Mouse (Mus musculus) cerebellum, postnatal 36 days (tissue): ENCODE measurements at regions not wholly inside any gene's neighbourhood (a gene's known extent, or its start where the extent isn't known, plus 50 kb on each side); places are given as distances from the start of the nearest gene placed in this dataset.

Source experiments
- DNase-seq, 2 experiments: peaks; one replicate each; pipeline ENCODE4 v3.0.0; 2021 to 2022; ENCODE audit warnings: mixed read lengths in 2 of 2

DNA sequence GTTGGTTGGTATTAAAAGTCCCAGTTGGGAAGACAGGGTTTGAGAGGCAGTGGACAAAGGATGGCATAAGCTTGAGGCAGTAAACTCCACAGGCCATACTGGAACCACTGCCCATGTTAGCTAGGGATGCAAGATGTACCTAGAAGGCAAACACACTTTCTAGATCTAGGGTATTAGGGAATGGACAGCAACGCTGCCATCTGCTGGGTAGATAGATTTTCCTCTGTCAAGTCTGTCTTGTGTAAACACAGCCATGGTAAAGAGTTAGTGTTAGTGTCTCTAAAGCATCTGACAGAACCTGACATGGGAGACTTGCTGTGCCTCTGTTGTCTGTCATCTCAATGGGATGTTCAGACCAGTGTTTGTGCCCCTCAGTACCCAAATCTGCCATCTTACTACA is 573.5 kb upstream of the Adamts5 start:
- DNase-seq, result no peak

DNA sequence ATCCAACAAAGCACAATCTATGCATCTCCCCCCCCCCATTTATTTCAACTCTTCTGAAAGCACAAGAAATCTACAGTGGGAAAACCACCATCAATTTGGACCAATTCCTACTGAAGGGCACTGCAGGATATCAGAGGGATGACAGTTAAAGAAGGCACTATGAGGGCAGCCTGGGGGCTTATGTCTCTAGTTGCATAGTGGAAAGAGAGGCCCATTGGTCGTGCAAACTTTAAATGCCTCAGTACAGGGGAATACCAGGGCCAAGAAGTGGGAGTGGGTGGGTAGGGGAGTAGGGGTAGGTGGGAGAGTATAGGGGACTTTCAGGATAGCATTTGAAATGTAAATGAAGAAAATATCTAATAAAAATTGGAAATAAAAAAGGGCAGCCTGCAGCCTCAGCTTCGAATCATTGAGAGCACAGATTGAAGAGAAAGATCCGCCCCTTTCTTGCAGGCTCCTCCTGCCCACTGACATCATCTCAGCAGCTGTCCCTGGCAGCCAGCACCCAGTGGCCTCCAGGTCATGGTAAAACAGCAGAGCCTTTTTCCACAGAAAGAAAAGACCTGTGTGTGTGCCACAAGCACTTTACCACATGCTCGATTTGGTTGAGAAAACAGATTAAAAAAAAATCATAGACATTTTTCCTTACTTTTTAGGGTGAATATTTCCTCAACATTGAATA is 571.6 kb upstream of the Adamts5 start:
- DNase-seq, result no peak

DNA sequence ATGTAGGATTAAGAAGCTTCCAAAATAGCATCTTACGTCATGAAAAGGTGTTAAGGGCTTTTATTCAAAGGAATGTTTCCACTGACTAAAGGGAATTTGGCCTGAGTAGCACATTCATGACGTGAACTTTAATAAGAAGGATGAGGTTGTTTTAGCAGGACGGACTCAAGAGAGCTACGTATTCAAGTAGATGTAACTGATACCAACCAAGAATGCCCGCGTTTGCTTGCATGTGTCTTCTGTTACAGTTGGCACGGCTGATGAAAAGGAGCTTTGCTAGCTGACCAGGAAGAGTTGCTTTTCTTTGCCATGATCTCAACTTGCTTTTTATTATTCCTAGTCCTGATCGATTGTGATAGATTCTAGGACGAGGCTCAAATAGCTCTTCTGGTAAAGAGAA is 559.4 kb upstream of the Adamts5 start:
- DNase-seq, result no peak

DNA sequence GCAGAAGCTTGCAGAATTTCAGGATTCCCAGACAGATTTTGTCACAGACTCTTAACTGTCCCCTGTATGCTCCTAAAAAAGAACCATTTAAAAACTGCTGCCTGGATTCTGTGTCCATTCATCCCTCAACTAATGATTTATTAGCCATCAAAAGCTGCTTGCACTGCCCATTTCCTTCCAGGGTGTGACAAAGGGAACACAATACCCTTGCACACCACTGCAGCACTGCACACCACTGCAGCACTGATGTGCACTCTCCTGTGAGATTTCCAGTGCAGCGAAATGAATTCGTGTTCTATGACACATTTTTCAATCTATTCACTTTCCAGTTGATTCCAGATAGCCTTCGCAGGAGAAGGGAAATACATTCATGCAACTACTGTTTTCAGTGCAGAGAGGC is 555.0 kb upstream of the Adamts5 start:
- DNase-seq, result no peak

DNA sequence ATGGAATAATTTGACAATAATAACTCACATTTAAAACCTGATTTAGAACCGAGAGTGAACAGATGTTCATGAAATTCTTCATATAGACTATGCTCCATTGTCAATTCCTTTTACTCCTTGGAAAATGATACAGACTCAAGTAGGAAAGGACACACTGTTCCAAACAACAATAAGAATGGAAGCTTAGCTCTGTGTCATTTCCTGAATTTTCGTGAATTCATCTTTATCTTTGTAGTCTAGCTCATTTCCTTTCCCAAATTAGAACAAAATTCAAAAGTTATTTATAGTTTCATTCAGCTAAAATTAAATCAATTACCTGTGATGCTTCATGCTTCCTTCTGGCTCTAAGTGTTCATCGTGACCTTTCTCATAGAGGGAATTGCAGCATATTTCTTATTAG is 553.2 kb upstream of the Adamts5 start:
- DNase-seq, result no peak

DNA sequence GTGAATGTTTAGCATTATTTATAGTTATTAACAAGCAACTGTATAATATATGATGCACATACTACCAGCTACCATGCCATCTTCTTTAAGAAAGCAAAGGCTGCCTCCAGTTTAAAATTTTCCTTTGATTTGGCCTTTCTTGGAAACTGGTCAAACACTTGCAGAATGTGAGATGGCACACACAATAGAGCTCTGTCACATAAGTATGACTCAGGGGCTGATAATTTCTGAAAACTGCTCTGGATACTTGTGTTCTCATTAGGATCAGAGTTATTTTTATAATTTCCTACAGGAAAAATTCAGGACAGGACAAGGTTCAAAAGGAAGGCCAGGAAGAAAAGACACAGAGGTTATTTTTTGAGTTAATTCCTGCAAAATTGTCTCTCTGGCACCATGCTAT is 552.4 kb upstream of the Adamts5 start:
- no peak for DNase-seq

DNA sequence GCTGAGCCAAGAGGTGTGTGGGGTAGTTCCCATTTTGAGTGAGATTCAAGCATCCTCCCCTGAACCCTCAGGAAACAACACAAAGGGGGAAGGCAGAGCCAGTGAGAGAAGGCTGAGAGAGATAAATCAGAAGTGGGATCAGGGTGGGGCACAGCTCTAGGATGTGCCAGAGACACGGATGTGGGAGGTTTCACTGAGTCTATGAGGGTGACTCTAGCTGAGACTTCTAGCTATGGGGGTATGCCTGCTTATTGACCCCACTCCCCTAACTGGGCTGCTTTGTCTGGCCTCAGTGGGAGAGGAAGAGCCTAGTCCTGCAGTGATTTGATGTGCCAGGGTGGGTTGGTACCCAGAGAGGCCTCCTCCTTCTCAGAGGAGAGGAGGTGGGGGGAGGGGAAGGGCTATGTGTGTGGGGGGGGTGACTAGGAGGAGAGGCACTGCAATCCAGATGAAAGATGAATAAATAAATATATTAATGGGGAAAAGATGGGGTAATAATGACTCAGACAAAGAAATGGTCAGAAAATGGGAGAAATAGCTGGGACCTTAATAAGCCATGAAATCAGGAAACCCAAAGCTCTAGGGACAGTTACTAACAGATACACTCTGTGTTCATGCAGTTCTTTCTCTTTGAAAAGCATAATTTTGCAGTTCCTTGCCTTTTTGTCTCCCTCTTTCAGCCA is 547.0 kb upstream of the Adamts5 start:
- no peak for DNase-seq

DNA sequence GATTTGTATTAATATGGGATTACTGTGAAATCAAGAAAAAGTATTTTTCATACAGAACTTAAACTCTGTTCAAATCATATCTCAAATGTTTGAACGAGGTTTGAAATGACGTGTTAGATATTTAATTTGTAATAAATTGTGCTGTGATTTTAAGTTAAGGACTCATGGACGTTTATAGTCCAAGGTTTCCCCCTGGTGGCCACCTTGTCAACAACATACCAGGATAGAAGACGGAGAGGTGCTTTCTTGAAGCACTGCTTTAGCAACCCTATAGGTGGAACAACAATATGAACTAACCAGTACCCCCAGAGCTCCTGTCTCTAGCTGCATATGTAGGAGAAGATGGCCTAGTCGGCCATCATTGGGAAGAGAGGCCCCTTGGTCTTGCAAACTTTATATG is 517.8 kb upstream of the Adamts5 start:
- DNase-seq, result peak; percentile 60 to 63

DNA sequence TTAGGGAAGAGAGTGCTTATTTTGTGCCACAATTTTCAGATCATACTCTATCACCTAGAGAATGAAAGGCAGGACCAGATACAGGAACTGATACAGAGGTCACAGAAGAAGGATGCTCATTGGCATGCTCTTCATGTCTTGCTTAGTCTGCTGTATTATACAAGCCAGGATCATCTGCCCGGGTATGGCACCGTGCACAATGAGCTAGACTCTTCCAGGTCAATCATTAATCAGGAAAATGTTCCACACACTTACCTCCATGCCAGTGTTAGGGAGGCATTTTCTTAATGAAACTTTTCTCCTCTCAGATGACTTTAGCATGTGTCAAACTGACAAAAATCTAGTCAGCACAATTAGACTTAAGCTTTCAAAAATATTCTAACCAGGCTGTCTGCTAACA is 502.7 kb upstream of the Adamts5 start:
- no peak for DNase-seq

DNA sequence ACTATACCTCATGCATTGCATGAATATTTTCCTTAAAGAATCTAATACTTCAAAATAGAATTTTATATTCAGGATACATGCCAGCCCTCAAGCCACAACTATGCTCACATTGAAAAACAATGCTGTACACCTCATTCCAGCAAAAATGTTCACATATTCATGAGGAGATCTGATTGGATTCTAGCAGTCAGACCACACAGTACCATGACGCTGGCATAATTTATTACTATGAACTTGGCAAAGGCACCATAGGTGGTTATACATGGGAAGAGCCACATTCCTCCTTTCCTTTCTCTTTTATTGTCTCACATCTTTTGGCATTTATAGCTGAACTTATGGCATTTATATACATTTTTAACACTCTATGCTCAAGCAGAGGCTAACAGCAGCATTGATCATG is 499.8 kb upstream of the Adamts5 start:
- no peak for DNase-seq

DNA sequence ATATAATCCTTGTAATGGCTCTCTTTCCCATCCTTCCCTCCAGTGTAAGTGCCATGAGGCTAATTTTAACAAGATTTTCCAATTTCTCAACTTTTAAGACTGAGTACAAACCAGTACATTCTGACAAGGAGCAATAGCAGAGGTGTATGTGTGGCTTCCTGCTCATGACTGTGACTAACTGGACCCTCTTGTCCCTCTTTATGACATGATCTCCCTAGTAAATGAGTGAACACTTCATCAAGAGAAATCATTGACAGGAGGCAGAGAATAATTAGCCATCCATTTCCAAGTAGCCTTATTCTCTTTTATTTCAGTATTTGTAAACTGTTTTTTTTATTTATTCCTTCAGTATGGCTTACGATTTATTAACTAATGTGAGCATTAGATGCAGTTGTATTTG is 497.7 kb upstream of the Adamts5 start:
- DNase-seq, result no peak

DNA sequence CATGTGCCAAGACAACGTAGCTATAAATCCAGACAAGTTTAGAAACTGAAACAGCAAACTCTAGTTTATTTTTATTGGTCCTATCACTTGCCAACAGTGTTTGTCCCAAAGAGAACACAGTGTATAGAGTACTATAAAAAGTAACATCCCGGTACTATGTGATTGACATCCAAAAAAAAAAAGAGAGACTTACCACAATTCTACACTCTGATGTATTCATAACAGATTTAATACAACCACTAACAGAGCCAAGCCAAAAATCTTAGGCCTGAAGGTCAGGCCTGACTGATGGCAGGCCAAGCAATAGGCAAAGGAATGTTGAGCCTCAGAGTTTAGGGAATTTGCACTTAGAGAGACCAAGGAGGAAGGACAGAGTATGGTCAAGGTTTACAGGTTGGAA is 495.9 kb upstream of the Adamts5 start:
- no peak for DNase-seq

DNA sequence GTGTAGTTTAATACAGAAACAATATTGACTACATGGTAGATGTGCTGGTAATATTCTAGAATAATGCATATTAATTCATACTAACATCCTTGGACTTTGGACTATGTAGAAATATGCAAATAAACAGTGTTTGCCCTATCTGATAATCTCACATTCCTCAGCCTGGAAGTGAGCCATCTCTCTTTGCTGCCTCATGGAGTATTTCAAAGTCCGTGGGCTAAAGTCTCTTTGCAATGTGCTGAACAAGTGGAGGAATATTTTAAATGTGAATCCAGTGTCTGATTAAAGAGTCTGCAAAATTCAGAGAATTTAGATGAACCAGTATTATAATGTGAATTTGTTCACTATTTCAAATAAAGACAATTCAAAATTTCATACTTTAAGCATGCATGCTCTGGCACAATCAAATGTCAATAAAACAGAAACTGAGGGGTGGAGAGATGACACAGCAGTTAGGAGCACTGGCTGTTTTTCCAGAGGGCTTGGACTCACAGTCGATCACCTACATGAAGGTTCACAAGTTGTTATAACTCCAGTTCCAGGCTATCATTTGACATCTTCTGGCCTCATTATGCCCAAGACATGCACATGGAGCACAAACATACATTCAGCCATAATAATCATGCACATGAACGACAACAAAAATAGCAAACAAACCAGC is 487.6 kb upstream of the Adamts5 start:
- DNase-seq, result no peak

DNA sequence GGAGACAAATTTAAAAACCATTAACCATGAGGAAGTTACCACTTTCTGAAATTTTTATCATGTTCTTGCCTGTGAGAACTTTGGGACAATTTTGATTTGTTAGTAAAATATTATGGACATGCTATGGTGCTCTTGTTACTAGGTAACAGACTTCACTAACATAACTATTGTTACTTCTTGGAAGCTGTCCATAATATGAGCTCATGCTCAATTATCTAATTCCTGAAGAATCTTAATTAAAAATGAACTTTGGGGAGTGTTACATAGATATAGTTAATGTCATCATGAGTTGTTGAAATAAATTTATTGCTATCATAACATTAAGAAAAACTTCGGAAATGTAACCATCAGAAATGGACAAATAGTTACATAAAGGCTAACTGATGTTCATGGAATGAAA is 486.5 kb upstream of the Adamts5 start:
- no peak for DNase-seq

DNA sequence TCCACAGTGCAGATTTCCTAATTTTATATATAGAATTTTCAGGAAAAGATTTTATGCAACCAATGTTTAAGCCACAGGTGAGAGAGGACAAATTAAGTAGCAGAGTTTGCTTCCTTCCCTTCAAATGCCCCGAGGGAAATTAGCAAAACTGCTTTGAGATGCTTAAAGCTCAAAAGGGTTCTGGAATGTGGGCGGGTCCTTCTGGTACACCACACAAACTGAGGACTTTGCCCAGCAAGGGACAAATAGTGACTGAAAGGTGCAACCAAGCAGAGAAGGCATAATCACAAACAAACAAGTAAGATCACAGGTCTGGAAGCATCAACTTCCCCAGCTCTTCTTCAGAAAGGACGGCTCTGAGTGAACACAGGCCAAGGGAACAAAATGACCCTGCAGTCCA is 476.4 kb upstream of the Adamts5 start:
- no peak for DNase-seq

DNA sequence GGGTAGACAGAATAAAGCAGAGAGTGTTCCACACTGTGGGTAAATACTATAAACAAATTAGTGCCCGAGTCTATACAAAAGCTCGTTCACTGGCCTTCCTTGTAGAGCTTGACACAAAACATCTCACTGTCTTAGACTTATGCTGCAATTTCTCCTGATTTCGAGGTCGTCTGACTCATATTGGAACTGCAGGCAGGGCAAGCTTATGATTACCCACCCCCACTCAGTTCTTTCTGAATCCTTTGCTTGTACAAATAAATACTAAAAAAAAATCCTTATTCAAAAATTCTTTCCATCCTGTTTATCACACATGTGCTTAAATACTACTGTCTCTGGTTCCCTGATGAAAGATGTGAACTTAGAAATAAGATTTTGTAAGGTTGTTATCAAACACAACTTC is 470.0 kb upstream of the Adamts5 start:
- DNase-seq, result no peak

DNA sequence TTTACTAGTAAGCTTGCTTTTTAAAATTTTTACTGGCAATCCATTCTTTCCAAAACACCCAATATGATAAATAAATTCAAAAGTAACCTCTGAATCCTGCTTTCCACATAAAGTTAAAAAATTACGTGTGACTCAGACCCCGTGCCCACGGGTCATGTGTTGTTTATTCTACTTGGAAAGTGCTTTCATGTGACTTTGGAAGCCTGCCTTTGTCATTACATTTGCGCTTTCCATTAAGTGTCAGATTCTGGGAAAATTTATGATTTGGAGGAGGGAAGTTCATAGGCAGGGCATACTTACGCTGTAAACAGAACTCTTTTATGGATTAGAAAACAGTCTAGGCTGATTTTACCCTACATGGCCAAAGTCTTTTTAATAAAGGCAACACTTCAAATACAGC is 466.8 kb upstream of the Adamts5 start:
- no peak for DNase-seq

DNA sequence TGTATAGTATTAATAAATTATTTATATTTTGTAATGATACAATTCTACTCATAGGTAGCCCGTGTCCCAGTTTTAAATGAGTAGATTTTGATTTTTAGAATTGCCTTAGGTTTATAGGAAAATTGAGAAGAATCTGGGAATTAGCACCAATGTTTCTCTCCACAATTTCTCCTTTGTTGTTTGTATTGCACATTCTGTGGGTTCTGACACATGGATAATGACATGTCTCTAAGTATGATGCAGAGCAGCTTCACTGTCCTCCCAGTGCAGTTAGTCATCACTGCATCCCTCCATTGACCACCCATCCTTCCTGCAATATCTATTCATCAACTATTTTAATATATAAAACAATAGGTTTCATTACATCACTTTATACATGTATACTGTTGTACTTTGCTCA is 464.6 kb upstream of the Adamts5 start:
- no peak for DNase-seq

DNA sequence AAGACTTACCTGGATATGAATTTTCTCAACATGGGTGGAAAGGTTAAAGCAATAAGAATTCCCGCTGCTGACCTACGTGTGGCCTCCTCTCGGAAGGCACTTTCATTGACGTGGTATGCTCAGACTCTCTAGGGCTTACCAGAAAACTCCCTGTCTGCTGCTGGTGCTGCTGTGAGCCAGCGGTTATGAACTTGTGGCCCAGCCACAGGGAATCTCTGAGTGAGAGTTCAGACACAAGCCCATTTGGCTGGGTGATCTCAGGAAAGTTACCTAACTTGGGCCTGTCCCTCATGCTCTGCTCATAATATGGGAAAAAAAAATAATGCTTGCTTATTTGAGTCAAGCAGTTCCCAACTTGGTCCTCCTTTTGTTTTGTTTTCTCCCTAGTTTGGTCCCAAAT is 459.5 kb upstream of the Adamts5 start:
- no peak for DNase-seq

DNA sequence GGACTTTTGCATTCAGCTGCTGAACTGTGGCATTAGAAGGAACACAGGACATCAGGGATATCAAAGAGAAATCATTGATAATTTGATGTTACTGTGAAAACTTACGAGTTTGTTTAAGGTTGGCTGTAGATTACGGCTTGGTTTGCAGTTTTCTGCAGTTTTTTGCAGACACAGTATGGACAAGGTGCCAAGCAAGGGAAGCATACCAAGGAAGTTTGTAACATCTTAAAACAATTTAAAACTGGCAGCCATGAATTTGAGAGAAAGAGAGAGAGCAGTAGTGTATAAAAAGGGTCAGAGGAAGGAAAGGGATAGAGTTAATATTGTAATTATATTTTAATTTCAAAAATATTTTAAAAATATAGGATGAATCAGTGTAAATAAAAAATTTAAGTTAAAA is 453.4 kb upstream of the Adamts5 start:
- no peak for DNase-seq

DNA sequence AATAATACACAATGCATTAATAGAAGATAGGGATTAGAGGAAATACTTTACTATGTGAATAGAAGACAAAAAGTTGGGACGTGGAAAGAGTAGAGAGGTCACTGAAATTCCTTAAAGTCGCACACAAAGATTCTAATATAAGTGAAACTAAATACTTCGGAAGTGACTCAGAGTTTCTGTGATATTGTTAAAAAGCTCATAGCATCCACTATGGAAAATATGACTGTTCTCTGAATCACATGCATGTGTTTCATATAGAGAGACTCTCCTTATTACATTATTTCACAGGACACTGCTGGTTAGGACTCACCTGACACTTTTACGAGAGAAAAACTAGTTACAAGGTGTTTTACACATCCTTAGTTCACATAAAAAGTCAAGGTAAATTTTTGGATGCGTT is 446.1 kb upstream of the Adamts5 start:
- no peak for DNase-seq

DNA sequence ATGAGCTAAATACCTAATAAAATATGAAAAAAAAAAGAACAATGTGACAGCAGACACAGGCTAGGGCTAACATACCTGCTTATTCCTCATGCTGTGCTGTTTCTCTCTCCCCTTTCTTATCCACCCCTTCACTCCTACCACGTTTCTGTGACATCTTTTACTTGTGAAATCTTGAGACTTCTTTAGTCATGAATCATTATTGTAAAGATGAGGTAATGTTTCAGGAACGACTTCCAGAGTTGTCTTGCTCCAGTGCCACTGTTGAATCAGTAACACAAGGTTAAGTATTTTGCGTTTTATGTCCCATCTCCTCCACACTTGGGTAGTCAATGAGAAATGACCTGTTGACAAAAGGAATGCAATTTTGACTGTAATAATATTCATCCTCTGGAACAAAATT is 445.3 kb upstream of the Adamts5 start:
- no peak for DNase-seq

DNA sequence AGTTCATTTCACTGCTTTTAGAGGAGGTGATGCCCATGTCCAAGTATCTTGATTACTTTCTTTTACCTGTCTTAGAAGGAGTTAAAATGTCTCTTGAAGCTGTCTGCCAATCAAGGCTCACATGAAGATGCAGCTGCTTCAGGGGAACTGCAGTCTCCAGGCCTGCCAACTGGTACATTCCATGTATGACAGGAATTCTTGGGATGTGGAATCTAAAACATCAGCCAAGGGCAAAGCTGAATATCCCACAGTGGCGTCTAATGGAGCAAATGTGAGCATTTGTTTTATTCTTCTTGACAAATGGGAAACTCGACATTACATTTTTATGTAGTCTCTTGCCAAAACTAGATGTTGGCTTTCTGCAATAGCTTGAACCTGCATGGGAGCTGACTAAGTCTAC is 438.7 kb upstream of the Adamts5 start:
- DNase-seq, result no peak

DNA sequence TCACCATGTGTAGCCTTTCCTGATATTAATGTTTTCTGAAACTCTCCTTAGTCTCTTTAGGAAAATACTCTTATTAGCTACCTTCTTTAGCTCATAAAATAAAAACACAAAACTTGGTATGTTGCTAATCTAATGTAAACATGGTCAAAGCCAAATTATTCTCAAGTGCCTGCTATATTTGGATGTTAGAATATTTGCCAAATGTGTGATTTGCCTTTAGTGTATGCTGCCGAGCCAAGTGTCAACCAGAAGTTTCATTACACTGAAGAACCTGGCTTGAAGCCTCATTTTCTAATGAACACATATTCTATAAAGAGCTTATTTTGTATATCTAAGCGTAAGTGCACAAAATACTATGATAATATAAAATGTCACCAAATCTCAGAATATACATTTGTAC is 423.8 kb upstream of the Adamts5 start:
- DNase-seq, result no peak

DNA sequence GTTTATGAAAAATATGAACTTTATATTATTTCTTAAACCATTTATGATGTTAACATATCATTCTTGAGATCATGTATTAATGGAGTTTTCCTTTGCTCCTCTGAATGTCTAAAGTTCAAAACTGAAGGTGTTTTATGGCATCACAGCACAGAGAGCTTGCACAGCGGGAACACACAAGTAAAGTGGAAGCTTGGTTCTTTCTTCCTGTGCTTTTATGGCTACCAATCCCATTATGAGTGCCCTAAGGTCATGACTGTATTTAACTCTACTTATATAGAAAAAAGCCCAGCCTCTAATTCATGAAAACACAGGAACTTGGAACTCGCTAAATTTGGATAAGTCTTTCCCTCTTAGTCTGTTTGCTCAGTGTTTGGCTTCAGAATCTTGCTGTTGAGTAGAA is 417.3 kb upstream of the Adamts5 start:
- DNase-seq, result no peak
